Mouse (Mus musculus) induced T-regulatory cell, adult 2 months (primary cell): Measurements from ENCODE around the gene Ube2z.

Experiments used
- DNase-seq: peaks from one replicate; pipeline ENCODE4 v3.0.0-alpha.2; 2012; ENCODE audit warnings: low read depth

Ube2z gene

DNA sequence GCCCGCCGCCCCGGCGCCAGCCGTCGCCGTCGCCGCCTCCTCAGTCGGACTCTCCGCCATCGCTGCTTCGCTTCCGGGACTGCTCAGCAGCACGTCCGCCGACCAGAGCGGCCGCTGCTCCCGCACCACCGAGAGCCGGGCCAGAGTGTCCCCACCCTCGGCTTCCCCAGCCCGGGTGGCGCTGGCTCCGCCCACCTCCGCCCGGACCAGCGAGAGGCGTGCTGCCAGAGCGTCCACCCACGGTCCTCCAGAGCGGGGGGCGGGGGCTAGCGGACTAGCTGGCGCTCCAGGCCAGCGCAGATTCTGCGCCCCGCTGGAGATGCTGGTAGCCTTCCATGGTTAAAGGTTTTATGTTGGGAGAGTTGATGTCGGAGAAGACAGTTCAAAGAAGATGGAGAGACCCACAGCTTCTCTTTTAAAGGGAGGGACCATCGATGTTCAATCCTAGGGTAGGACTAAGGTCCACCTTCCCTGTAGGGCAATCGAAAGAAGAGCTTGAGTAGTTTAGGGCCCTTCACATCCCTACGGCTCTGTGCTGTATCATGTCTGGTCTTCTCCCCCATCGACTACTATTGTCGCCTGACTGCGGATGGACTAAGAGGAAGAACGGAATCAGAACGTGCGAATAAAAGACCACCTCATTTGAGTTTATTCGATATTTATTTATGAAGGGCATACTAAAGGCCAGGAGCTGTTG lies at the start of gene Ube2z:
Gene Ube2z (minus strand): TSS at position 174 of the 697 bp plus-strand sequence.
- peak; percentile 94 for DNase-seq

DNA sequence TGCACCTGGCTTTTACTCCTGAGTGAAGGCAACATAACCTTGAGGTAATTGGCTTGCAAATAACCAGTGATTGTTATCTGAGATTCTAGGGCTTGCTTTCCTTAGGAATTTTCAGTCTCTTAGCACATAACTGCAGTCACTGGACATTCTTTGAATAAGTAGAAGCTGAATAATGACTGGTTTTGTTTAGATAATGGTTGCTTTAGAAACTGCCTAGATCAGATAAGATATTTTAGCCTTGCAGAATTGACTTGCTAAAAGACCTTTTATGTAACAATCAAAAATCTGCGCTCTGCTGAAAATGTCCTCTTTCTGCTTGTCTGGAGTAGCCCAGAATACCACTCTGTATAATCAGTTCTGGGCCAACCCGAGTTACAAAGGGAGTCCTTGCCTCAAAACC lies 48.9 kb upstream of the Ube2z start:
- DNase-seq, result no peak

DNA sequence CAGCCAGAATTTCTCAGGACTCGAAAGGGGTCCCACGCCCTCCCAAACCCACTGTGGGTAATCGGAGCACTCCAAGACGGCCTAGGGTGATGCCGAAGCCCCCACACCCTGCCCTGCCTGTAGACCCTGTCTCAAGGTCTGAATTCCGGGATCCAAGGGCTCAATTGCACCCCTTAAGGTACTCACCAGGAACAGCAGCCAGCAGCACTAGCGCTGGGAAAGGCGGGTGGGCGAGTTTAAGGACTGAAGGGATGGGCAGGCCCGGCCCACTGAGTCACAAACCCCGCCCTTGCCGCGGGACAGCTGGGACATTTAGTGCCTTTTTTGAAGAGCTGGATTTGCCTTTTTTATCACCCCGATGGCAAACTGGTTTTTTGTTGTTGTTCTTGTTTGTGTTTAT lies 46.6 kb upstream of the Ube2z start, which contains the start of gene Calcoco2:
Gene Calcoco2 (minus strand): TSS at position 214 of the 400 bp plus-strand sequence.
- no peak for DNase-seq

- peak; percentile 35 for DNase-seq
These were observed 45.8 kb upstream of the Ube2z start for GRCm38 (mm10) chr11:96110950-96111349.

GRCm38 (mm10) chr11:96108376-96108775 lies 43.2 kb upstream of the Ube2z start:
- no peak for DNase-seq

GRCm38 (mm10) chr11:96093361-96093760 lies 28.2 kb upstream of the Ube2z start:
- peak; percentile 73 for DNase-seq

- peak; percentile 27 for DNase-seq
These were observed 27.6 kb upstream of the Ube2z start for GRCm38 (mm10) chr11:96092674-96093291.

- peak; percentile 50 for DNase-seq
These were observed 25.9 kb upstream of the Ube2z start for GRCm38 (mm10) chr11:96091073-96091472.

DNA sequence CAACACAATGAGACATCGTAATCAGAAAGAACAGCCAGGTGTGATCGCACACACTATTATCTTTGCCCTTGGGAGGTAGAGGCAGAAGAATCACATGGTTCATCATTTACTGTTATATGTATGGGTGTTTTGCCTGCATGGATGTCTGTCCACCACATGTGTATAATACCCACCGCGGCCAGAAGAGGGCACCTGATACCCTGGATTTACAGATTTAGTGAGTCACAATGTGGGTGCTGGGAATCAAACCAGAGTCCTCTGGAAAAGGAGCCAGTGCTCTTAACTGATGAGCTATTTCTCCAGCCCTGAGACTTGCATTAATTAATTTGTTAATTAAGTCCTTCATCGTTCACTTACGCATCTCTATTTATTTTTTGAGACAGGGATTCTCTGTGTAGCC lies 22.8 kb upstream of the Ube2z start:
- DNase-seq, result no peak

DNA sequence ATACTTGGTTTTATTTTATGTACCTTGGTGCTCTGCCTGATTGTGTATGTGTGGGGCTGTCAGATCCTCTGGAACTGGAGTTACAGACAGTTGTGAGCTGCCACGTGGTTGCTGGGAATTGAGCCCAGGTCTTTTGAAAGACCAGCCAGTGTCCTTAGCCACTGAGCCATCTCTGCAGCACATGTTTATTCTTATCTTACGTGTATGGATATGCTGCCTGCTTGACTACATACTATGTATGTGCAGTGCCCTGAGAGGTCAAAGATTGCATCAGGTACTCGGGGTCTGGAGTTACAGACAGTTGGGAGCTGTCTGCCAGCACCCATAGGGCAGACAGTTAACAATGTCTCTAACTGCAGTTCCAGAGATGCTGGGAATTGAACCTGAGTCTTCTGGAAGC lies 17.5 kb upstream of the Ube2z start:
- no peak for DNase-seq

DNA sequence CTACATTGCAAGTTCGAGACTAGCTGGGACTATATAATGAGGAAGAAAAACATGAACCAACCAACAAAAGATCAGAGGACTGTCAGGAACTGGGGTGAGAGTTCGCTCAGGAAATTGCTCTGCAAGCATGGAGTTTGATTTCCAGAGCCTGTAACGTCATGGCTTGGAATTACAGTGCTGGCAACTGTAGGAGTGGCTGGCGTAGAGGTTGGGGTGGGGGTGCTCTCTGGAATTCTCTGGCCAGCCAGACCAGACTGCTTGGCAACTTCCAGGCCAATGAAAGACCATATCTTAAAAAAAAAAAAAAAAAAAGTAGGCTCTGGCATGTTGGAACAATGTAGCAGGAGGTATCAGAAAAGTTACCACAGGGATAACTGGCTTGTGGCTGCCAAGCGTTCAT lies 15.5 kb upstream of the Ube2z start:
- DNase-seq, result no peak

DNA sequence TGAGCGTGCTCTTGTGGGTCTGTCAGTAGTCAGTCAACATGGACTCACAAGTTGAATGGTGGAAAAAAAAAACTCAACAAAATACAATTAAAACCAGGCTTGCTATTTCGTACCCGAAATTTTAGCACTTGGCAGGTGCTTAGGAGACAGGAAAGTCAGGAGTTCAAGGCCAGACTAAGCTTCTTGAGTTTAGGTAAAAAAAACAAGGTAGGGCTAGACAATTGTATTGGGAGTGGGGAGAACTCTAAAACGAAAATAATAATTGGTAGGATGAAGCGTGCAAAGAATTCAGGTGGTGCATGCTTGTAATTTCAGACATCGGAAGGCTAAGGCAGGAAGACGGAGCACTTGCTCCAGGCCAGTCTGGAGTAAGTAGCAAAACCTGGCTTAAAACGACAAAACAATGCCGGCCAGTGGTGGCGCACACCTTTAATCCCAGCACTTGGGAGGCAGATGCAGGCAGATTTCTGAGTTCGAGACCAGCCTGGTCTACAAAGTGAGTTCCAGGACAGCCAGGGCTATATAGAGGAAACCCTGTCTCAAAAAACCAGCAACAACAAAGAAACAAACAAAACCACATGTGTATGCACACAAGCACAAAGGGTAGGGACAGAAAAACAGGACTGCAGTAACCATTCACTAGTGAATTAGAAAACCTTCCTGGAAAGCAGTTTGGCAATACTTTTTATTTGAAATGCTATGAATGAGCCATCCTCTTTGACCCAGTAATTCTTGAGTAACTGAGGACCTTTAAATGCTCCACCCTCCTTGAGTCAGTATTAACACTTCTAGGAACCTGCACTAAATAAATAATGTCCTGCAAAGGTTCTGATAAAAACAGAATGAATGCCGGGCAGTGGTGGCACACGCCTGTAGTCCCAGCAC lies 11.3 kb upstream of the Ube2z start:
- no peak for DNase-seq

DNA sequence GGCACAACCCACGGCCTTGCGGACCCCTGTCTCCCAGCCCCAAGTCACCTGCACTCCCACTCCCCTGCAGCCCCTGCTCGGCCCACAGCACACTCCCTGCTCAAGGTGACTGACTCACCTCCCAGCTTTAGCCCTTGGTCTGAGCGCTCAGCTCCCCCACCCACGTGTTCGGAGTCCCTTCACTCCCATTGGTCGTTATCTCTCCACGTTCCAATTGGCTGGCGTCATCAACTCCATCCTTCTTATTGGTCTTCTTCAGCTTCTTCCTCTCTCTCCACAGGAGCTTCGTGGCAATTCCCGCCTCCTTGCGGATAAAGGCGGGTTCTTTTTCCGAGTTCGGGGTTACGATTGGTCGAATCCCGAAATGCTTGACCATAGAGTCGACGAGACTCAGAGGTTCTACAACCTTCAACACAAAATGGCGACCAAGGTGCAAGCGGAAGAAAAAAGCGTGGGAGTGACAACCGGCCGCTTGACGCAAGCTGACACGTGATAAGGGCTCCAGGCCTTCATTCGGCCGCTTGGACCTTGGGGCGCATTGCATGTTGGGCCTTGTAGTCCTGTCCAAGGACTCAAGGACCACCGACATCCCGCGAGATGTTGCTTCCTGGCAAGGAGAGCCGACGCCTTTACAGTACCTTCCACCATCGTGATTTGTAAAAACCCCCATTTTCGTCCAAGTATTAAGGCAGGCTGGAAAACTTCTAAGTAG lies 10.5 kb upstream of the Ube2z start, which contains the start of gene Atp5g1:
Gene Atp5g1 (minus strand): TSS at position 162 of the 712 bp plus-strand sequence.
- peak; percentile 99 for DNase-seq

DNA sequence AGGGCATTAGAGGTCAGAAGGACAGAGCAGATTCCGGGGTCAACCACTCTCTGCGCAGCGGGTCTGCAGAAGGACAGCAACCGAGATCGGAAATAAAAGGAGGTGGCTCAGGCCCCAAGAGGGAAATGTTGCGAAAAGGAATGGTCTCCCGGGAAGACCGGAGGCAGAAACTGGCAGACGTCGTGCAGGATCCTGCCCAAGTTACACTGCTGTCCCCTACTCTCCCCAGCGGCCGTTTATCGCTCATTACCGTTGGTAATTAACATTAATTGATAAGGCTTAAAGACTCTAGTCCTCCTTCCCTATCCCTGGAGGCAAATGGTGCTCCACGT lies 10.0 kb upstream of the Ube2z start:
- DNase-seq, result no peak

- DNase-seq, result no peak
These were observed 9.4 kb upstream of the Ube2z start for GRCm38 (mm10) chr11:96074351-96075176.

- no peak for DNase-seq
These were observed 8.3 kb upstream of the Ube2z start for GRCm38 (mm10) chr11:96073295-96073993.

GRCm38 (mm10) chr11:96071013-96071412 lies 5.8 kb upstream of the Ube2z start:
- DNase-seq, result no peak

- no peak for DNase-seq
These were observed 5.2 kb upstream of the Ube2z start for GRCm38 (mm10) chr11:96070353-96070752.

- DNase-seq, result no peak
These were observed 3.0 kb upstream of the Ube2z start for GRCm38 (mm10) chr11:96068231-96068630.

- peak; percentile 72 for DNase-seq
These were observed 520 bp downstream of the Ube2z start for GRCm38 (mm10) chr11:96064521-96065214.
